Mouse (Mus musculus): ENCODE measurements around the gene Cxcl12. TPM values are rescaled to one million over a fixed set of nuclear protein-coding genes. Genes with fewer than 3 reads are reported as not detected.

Gene Cxcl12
- polyA plus RNA-seq (2012; rRNA removed; ENCODE audit: low replicate concordance), result 192 and 420 TPM in 2 replicates

DNA sequence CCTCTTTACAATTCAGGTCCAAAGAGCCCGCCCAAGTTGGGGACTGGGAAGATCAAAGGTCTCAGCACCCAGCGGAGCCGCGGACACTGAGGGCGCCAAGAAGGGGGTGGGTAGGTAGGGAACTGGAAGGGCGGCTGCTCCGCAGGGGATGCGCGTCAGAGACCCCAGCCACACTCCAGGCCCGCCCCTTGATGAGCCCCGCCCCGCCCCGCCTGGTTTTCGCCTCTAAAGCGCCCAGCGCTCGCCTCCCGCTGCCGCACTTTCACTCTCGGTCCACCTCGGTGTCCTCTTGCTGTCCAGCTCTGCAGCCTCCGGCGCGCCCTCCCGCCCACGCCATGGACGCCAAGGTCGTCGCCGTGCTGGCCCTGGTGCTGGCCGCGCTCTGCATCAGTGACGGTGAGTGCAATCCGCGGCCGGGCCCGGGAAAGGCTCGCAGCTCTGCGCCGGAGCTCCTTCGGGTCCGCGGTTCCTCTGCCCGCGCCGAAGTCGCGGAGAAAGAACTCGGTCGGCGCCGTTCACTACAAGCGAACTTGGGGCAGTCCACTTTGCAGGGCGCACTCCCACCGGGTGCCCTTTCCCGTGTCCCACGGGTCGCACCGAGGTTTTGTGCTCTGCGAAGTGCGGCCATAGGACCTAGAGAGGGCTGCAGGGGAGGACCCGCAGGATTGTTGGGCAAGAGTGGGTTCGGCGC lies at the start of gene Cxcl12:
TSS of gene Cxcl12 (plus strand) at position 215 of the 691 bp plus-strand sequence.

All from subcutaneous adipose tissue, adult 2 months (tissue).